8 mouse cellular contexts compared by ENCODE assay signal in the genomic region with DNA sequence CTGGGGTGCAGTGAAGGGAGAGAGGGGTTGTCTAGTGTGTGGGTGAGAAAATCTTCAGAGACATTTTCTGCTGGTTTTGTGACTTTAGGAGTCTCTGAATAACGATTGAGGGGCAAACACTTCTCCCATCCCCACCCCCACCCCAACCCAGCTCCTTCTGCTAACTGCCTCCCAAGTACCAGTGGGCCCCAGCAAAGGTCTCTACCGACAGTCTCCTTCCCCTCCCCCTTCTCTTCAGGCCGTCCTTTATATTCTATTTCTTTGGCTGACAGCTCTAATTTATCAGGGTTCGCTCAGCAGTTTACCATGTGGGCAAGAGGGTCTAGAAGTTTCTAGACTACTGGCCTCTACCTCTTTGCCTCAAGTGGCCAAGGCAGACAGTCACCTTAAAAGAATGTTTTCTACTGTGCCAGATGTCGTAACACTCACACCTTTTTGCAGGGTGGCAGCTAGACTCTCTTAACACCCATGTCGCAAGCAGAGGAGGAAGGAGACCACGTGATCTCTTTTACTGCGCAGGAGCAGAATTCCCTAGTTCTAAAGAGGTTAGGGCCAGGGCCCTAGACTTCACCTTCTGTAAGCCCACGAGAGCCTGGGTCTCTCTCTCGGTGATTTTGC.
A peak's percentile ranks its signal among the peaks of the same experiment; 100 is the strongest.
DNase-seq lines count a peak whose midpoint lies in the region; ATAC-seq and TF ChIP-seq lines count a peak whose summit lies in the region.

No protein-coding gene starts in this region.

- ATAC-seq in stomach, postnatal 0 days (ENCODE audit: low FRiP score, low TSS enrichment) = peak; percentile 58

- WGBS in hindbrain, embryonic 10.5 days = 32% methylated on average over 10 of the region's 10 CpGs
- WGBS in stomach, postnatal 0 days = 37% methylated on average over 10 of the region's 10 CpGs

- no peak for TF ChIP-seq EP300 in stomach, postnatal 0 days (optimal IDR thresholded peaks at IDR 0.05)

- H3K9ac ChIP-seq in stomach, postnatal 0 days (ENCODE audit: low read length) = no peak overlapping the region

- no peaks in the 10 kb centered on the region for H3K27me3 ChIP-seq in hindbrain, embryonic 10.5 days (ENCODE audit: insufficient read depth, poor library complexity, severe bottlenecking)
- no peaks in the 10 kb centered on the region for H3K27me3 ChIP-seq in stomach, postnatal 0 days (ENCODE audit: control insufficient read depth, insufficient read depth, low read length)

- TF ChIP-seq CTCF in stomach, postnatal 0 days (IDR thresholded peaks at IDR 0.05; ENCODE audit: low read depth) = no peak

- H3K9me3 ChIP-seq in hindbrain, embryonic 10.5 days = no peaks in the 10 kb centered on the region
- H3K9me3 ChIP-seq in stomach, postnatal 0 days (ENCODE audit: control insufficient read depth, low read length) = no peaks in the 10 kb centered on the region

- H3K36me3 ChIP-seq in hindbrain, embryonic 10.5 days = no peaks in the 10 kb centered on the region
- H3K36me3 ChIP-seq in stomach, postnatal 0 days (ENCODE audit: control insufficient read depth, insufficient read depth, low read length) = no peaks in the 10 kb centered on the region

- DNase-seq in thymus, postnatal 14 days = peak; percentile 12
- no peak for DNase-seq in thymus, postnatal 4 days
- peak; percentile 49 for DNase-seq in hindbrain, embryonic 10.5 days (ENCODE audit: low spot score)
- peak; percentile 56 for DNase-seq in lung, postnatal 10 days
- DNase-seq in stomach, postnatal 0 days (ENCODE audit: low spot score) = peak; percentile 38
- DNase-seq in right cerebral cortex, postnatal 14 days = no peak
- no peak for DNase-seq in cerebellum, postnatal 25 days
- no peak for DNase-seq in gastrocnemius, adult 8-10 months (ENCODE audit: low spot score in 2 of 2)

- peak overlapping the region; percentile 33; the same call in 1 of the 2 replicates for H3K4me3 ChIP-seq in hindbrain, embryonic 10.5 days
- no peak overlapping the region for H3K4me3 ChIP-seq in stomach, postnatal 0 days (ENCODE audit: low read depth, low read length)

- no peak overlapping the region for H3K4me2 ChIP-seq in stomach, postnatal 0 days (replicated peaks; ENCODE audit: low read depth)

- H3K27ac ChIP-seq in hindbrain, embryonic 10.5 days = peak overlapping the region; percentile 89
- H3K27ac ChIP-seq in stomach, postnatal 0 days (replicated peaks) = peak overlapping the region; percentile 88

- H3K4me1 ChIP-seq in hindbrain, embryonic 10.5 days (replicated peaks) = peaks cover 69% of the 10 kb centered on the region
- peaks cover 19% of the 10 kb centered on the region; the same call in 1 of the 2 replicates for H3K4me1 ChIP-seq in stomach, postnatal 0 days (replicated peaks; ENCODE audit: control insufficient read depth, insufficient read depth)

Comparison
In these comparisons a context has a peak if more than half of its experiments do, and no peak if none do; other contexts are left out.
1. DNase-seq: peak in thymus, postnatal 14 days (single experiment), hindbrain, embryonic 10.5 days (single experiment), lung, postnatal 10 days (single experiment) and stomach, postnatal 0 days (single experiment); none in thymus, postnatal 4 days (single experiment), right cerebral cortex, postnatal 14 days (single experiment), cerebellum, postnatal 25 days (0 of 2) and gastrocnemius, adult 8-10 months (0 of 2).